Mouse (Mus musculus) spleen, adult 2 months (tissue): ENCODE data around the gene Zbtb16. TPM values are rescaled to one million over a fixed set of nuclear protein-coding genes. Genes with fewer than 3 reads are reported as not detected.

ENCODE experiments used
- DNase-seq, 2 experiments: peaks; one replicate each; pipeline versions ENCODE4 v3.0.0 to v3.0.0-alpha.2; 2012 to 2021; ENCODE audit warnings: low spot score in 2 of 2, low read depth in 1 of 2
- H3K27ac ChIP-seq: fragments of 200-500 bp; 2 replicates; pipeline ENCODE4 v1.5.1; 2012; ENCODE audit warnings: low read length, inconsistent platforms; ENCODE audit not compliant: insufficient read depth
- H3K27me3 ChIP-seq: fragments of 200-500 bp; 2 replicates; pipeline ENCODE4 v1.6.1; 2012; ENCODE audit warnings: mild to moderate bottlenecking, moderate library complexity, low read length, inconsistent platforms; ENCODE audit not compliant: control insufficient read depth, insufficient read depth
- H3K36me3 ChIP-seq: fragments of 200-500 bp; 2 replicates; pipeline ENCODE4 v1.6.1; 2012; ENCODE audit warnings: mild to moderate bottlenecking, low read length, inconsistent platforms; ENCODE audit not compliant: control insufficient read depth, insufficient read depth
- H3K4me1 ChIP-seq: fragments of 200-500 bp; 2 replicates; pipeline ENCODE4 v1.6.1; 2011; ENCODE audit warnings: inconsistent platforms; ENCODE audit not compliant: control insufficient read depth, insufficient read depth, insufficient read length
- H3K4me3 ChIP-seq: fragments of 200-500 bp; 2 replicates; pipeline ENCODE4 v1.5.1; 2011; ENCODE audit warnings: mild to moderate bottlenecking, inconsistent platforms; ENCODE audit not compliant: insufficient read depth, insufficient read length; ENCODE audit errors: extremely low read depth
- CTCF ChIP-seq: fragments of 200-500 bp; IDR thresholded peaks from 2 replicates; pipeline ENCODE4 v1.5.1; 2011; ENCODE audit warnings: mild to moderate bottlenecking, inconsistent platforms; ENCODE audit not compliant: insufficient read depth, insufficient read length, insufficient replicate concordance; ENCODE audit errors: extremely low read depth
- POLR2A ChIP-seq: fragments of 200-500 bp; IDR thresholded peaks from 2 replicates; pipeline ENCODE4 v1.6.1; 2011; ENCODE audit warnings: low read depth, low read length, inconsistent platforms
- whole genome bisulfite sequencing: fragments of 180-500 bp; shearing (Covaris S2); methylation state at CpG from one replicate; pipeline ENCODE4 v1.1.7; 2018; 5-methylcytosine and 5-hydroxymethylcytosine counted together
- polyA plus RNA-seq: library from polyadenylated mRNA; depleted of rRNA; stranded (reverse); fragments of >200 nt; gene quantifications from 2 replicates; pipeline ENCODE4 v1.2.3, GENCODE M21; 2012

The Zbtb16 gene
- polyA plus RNA-seq, 1 experiment = 2.5 TPM

GRCm38 (mm10) chr9:48754418-48754817 lies 81.6 kb downstream of the Zbtb16 start:
- Histone ChIP-seq H3K4me1 (no peaks in the 10 kb centered on the region), H3K27ac (no peak overlapping the region), H3K27me3 (no peaks in the 10 kb centered on the region), H3K4me3 (no peak overlapping the region), H3K36me3 (no peaks in the 10 kb centered on the region)
- 93% methylated on average over 6 of the region's 6 CpGs for WGBS
- TF ChIP-seq POLR2A (no peak), CTCF (no peak)
- no peak for DNase-seq

DNA sequence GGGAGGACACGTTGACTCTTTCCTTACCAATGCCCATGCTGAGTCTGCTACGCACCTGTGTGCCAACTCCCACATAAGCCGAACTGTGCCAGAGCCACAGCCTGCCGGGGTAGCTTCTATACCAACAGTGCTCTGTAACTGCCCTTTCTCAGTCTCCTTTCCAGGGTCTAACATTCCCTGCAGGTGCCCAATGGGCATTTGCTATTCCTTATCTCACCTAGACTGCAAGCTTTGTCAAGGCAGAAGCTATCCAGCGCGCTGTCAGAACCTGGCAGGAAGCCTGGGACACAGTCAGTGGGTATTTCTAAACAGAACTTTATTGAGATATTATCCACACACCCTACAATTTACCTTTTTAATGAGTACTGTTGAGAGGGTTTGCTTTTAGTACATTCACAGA lies 82.1 kb downstream of the Zbtb16 start:
- WGBS = 91% methylated on average over 6 of the region's 6 CpGs
- H3K4me3 ChIP-seq = no peak overlapping the region
- TF ChIP-seq CTCF (no peak), POLR2A (no peak)
- no peaks in the 10 kb centered on the region for H3K27me3 ChIP-seq
- no peak for DNase-seq
- no peak overlapping the region for H3K27ac ChIP-seq
- no peaks in the 10 kb centered on the region for H3K36me3 ChIP-seq
- H3K4me1 ChIP-seq = no peaks in the 10 kb centered on the region

DNA sequence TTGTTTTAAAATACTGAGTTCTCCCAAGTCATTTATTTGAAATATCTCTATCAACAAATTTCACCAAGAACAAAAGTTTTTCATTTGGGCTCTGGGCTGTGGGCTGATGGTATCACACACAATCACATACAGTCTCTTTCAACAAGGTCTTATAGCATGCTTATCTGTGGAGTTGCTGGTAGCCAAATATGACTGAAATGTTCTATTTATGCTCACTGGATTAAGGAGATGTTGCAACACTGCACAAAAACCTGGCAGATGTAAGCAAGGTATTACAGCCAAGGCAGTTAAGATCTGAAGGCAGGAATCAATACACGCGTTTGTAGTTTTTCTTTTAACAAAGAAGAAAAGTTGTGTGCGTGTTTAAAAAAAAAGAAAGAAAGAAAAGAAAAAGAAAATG lies 84.1 kb downstream of the Zbtb16 start:
- no peak for TF ChIP-seq POLR2A
- TF ChIP-seq CTCF = no peak
- no peak for DNase-seq
- Histone ChIP-seq H3K4me1 (no peaks in the 10 kb centered on the region), H3K27me3 (no peaks in the 10 kb centered on the region), H3K27ac (no peak overlapping the region), H3K36me3 (no peaks in the 10 kb centered on the region), H3K4me3 (no peak overlapping the region)
- 93% methylated on average over 3 of the region's 3 CpGs for WGBS

DNA sequence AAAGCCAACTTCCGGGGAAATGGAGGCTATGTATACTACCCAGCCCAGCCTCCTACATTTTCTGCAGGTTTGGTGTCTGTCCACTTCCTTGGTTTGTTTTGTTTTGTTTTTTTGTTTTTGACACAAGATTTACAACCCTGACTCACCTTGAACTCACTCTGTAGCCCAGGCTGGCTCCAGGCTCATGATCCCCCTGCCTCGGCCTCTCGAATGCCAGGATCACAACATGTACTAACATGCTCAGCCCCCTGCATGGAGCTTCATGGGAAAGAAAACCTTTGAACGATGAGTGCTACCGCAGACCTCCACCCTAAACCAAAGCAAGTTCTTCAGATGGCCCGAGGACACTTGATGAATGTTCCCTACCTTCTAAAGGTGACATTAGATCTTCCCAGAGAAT lies 86.4 kb downstream of the Zbtb16 start:
- TF ChIP-seq CTCF (no peak), POLR2A (no peak)
- WGBS = 90% methylated on average over 6 of the region's 6 CpGs
- no peaks in the 10 kb centered on the region for H3K27me3 ChIP-seq
- H3K36me3 ChIP-seq = no peaks in the 10 kb centered on the region
- DNase-seq = no peak
- H3K4me1 ChIP-seq = no peaks in the 10 kb centered on the region
- no peak overlapping the region for H3K27ac ChIP-seq
- H3K4me3 ChIP-seq = no peak overlapping the region

DNA sequence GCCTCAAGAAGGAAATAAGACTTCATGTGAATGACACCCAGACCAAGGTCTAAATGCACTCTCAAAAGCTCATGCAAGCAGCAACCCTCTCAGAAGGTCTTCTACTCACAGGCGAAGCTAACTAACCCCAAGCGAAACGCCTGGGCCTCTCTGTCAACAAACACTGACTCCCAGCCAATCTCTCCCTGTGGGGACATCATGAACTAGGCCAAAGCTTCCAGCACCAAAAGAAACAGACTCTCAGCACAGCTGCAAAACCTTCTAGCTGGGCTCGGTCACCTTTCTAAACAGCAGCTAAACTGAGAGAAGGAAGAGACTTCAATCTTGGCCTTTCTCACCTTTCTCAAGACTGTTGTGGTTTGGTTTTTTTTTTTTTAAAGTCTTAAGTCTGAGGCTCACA lies 86.9 kb downstream of the Zbtb16 start:
- Histone ChIP-seq H3K4me1 (no peaks in the 10 kb centered on the region), H3K4me3 (no peak overlapping the region), H3K36me3 (no peaks in the 10 kb centered on the region), H3K27ac (no peak overlapping the region), H3K27me3 (no peaks in the 10 kb centered on the region)
- TF ChIP-seq CTCF = no peak
- no peak for TF ChIP-seq POLR2A
- DNase-seq = no peak
- 90% methylated on average over 4 of the region's 4 CpGs for WGBS

GRCm38 (mm10) chr9:48748761-48749160 lies 87.3 kb downstream of the Zbtb16 start:
- Histone ChIP-seq H3K4me1 (no peaks in the 10 kb centered on the region), H3K27me3 (no peaks in the 10 kb centered on the region), H3K27ac (no peak overlapping the region), H3K36me3 (no peaks in the 10 kb centered on the region), H3K4me3 (no peak overlapping the region)
- TF ChIP-seq CTCF = no peak
- TF ChIP-seq POLR2A = no peak
- DNase-seq = no peak
- WGBS = 91% methylated on average over 4 of the region's 4 CpGs

DNA sequence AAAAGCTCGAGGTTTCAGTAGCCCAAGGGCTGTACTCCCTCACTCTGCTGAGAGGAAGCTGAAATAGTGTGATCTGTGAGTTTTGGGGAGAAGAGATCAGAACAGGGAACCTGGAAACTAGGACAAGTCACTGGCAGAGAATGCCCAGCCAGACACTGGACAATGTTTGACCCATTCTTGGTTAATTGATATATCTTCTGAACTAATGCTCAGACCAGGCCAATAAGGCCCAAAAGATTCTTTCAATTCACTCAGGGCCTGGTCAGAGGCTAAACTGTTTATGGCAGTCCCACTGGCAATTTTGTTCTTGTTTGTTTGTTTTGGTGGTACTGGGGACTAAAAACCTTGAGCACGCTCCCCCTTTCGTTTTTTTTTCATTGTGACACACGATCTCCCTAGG lies 87.8 kb downstream of the Zbtb16 start:
- DNase-seq = no peak
- H3K27ac ChIP-seq = no peak overlapping the region
- no peaks in the 10 kb centered on the region for H3K36me3 ChIP-seq
- TF ChIP-seq POLR2A = no peak
- TF ChIP-seq CTCF = no peak
- WGBS = 84% methylated on average over 4 of the region's 4 CpGs
- H3K27me3 ChIP-seq = no peaks in the 10 kb centered on the region
- no peaks in the 10 kb centered on the region for H3K4me1 ChIP-seq
- H3K4me3 ChIP-seq = no peak overlapping the region

GRCm38 (mm10) chr9:48746506-48746905 lies 89.5 kb downstream of the Zbtb16 start:
- no peak overlapping the region for H3K27ac ChIP-seq
- WGBS = 93% methylated on average over 10 of the region's 10 CpGs
- no peaks in the 10 kb centered on the region for H3K4me1 ChIP-seq
- no peaks in the 10 kb centered on the region for H3K27me3 ChIP-seq
- no peak for DNase-seq
- H3K4me3 ChIP-seq = no peak overlapping the region
- no peaks in the 10 kb centered on the region for H3K36me3 ChIP-seq
- TF ChIP-seq CTCF (no peak), POLR2A (no peak)
